Mouse (Mus musculus): ENCODE results near the gene Atp11b.

DNA sequence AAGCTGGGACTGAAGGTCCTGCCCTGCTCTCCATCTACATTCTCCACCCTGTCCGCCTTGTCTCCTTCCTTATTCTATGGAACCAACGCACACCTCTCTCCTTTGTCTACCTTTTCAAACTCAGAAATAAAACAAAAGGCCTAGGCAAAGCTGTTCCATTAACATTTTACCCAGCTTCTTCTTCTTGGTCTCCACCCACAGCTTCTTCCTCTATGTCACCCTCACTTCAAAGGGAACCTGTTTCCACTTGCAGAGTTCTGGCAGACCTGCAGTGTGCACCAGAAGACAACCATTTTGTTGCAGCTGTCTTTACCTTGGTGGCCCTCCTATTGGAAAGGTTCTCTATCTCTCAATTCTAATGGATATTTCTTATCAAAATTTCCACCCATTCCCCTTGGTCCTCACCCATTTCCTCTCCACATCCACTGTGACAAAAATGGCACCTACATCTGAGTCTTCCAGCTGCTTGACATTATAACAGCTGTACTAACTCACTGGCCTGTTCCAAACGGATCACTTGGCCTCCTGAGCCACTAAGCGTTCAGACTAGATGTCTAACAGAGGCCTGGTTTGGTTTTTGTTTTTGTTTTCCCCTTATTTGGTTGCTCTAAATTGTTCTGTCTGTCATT lies 32.0 kb upstream of the Atp11b start:
- TF ChIP-seq POLR2A (IDR thresholded peaks at IDR 0.05; ENCODE audit: extremely low read depth, insufficient read depth, low read length) (no peak), CTCF (IDR thresholded peaks at IDR 0.05; ENCODE audit: extremely low read depth, insufficient read depth, low read length) (no peak)
